ENCODE assay signal across 15 mouse cellular contexts in the genomic region with DNA sequence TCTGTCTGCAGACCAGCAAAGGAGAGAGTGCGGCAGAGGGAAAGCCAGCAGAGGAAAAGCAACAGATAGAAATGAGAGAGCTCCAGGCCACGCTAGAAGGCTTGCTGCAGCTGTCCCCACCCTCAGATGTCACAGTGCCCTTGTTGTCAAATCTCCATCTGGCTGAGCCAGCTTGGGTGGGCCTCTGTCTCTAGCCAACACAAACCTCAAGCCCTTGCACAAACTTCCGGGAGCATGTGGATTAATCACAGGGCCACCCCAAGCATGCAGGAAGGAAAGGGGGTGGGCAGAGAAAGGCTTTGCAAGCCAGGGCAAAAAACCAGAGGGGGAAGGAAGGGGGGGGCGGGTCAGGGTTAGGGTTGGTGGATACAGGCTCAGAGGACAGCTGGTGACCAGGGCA. TPM values are rescaled to one million over a fixed set of nuclear protein-coding genes. Genes with fewer than 3 reads are reported as not detected.
DNase-seq lines count a peak whose midpoint lies in the region; ATAC-seq and TF ChIP-seq lines count a peak whose summit lies in the region.
"Had no signal": no experiment of that assay in that cellular context is flagged by ENCODE, and none has a peak within 500 bp of the region (broad histone marks: within the 10 kb centered on the region; RNA-seq: fewer than 3 reads in every experiment).

No protein-coding gene starts in this region.

- H3K9ac ChIP-seq in liver, postnatal 0 days (replicated peaks): no peak overlapping the region
- H3K9ac ChIP-seq: embryonic facial prominence, embryonic 12.5 days; forebrain, postnatal 0 days had no signal

- no peak overlapping the region; the same call in 1 of the 2 replicates for H3K4me2 ChIP-seq in liver, postnatal 0 days (ENCODE audit: low read depth, low read length)
- H3K4me2 ChIP-seq: embryonic facial prominence, embryonic 12.5 days had no signal

- peak; percentile 52 for ATAC-seq in liver, postnatal 0 days
- ATAC-seq: forebrain, postnatal 0 days; inflammation-experienced regulatory T-cells, adult 6 months had no signal

- intact Hi-C loops in left cerebral cortex, postnatal 25 days (cut with DNase I): no loop called here

- H3K4me3 ChIP-seq in liver, postnatal 0 days (ENCODE audit: low read depth, low read length): no peak overlapping the region
- H3K4me3 ChIP-seq: embryonic facial prominence, embryonic 12.5 days had no signal

- TF ChIP-seq EP300 in liver, postnatal 0 days (IDR thresholded peaks at IDR 0.05; ENCODE audit: low read depth): no peak

- H3K4me1 ChIP-seq in liver, postnatal 0 days (ENCODE audit: insufficient read depth): no peaks in the 10 kb centered on the region; the same call in 1 of the 2 replicates
- H3K4me1 ChIP-seq: embryonic facial prominence, embryonic 12.5 days had no signal

- H3K27ac ChIP-seq in liver, postnatal 0 days (ENCODE audit: low read depth): peak overlapping the region; percentile 76
- H3K27ac ChIP-seq: embryonic facial prominence, embryonic 12.5 days had no signal

- peak; percentile 27 for DNase-seq in adrenal gland, postnatal 14 days
- DNase-seq in adrenal gland, adult 8-10 months: no peak
- DNase-seq in urinary bladder, postnatal 25 days (ENCODE audit: low spot score): peak; percentile 22
- DNase-seq in urinary bladder, postnatal 10 days (ENCODE audit: low spot score): no peak
- peak; percentile 54 for DNase-seq in liver, postnatal 0 days
- DNase-seq in right cerebral cortex, postnatal 25 days: no peak
- DNase-seq in left cerebral cortex, postnatal 25 days (ENCODE audit: low spot score in 2 of 2): no peak
- no peak for DNase-seq in adipocyte (ENCODE audit: low spot score)
- DNase-seq: forebrain, postnatal 0 days; midbrain, embryonic 14.5 days had no signal

- H3K36me3 ChIP-seq in liver, postnatal 0 days (replicated peaks; ENCODE audit: insufficient read depth, low read length): no peaks in the 10 kb centered on the region
- H3K36me3 ChIP-seq: embryonic facial prominence, embryonic 12.5 days had no signal

- WGBS in liver, postnatal 0 days (ENCODE audit: insufficient replicate concordance): 34% methylated on average over 4 of the region's 4 CpGs

- no peaks in the 10 kb centered on the region for H3K27me3 ChIP-seq in liver, postnatal 0 days (ENCODE audit: insufficient read depth, low read length)
- H3K27me3 ChIP-seq: embryonic facial prominence, embryonic 12.5 days had no signal

- H3K9me3 ChIP-seq in liver, postnatal 0 days (ENCODE audit: low read length): 0 out of 2 replicates have a peak, but pooled peaks cover 3% of the 10 kb centered on the region
- H3K9me3 ChIP-seq: embryonic facial prominence, embryonic 12.5 days had no signal

- no peak for TF ChIP-seq CTCF in liver, postnatal 0 days (IDR thresholded peaks at IDR 0.05; ENCODE audit: low read depth)

RNA-seq across cellular contexts. Expression of a gene that starts 13.4 kb away (rescaled TPM):
- 0.75 and 0.85 TPM in 2 replicates for total RNA-seq in adrenal gland, postnatal 14 days (2021)
- 1 to 10 TPM in 1 of 4 experiments, under 1 TPM in 3; 0.27 to 1.1 (median 0.35) TPM for total RNA-seq in adrenal gland, adult 8-10 months (2022)
- polyA plus RNA-seq in liver, postnatal 0 days (2015; fragmentation: Nextera tagmentation; extraction: Ambion mirVana): 3.6 and 4.5 TPM in 2 replicates
- total RNA-seq in left cerebral cortex, postnatal 25 days (2021): not detected
- total RNA-seq: forebrain, postnatal 0 days; left cerebral cortex, postnatal 14 days had no signal
- polyA plus RNA-seq: embryonic facial prominence, embryonic 12.5 days had no signal

RNA-seq across cellular contexts. Expression of a gene that starts 23.0 kb away (rescaled TPM):
- not detected in 2 replicates for total RNA-seq in adrenal gland, postnatal 14 days (2021)
- not detected for total RNA-seq in adrenal gland, adult 8-10 months (2022)
- polyA plus RNA-seq in liver, postnatal 0 days (2015; fragmentation: Nextera tagmentation; extraction: Ambion mirVana): 0.06 and 0.11 TPM in 2 replicates
- total RNA-seq in left cerebral cortex, postnatal 25 days (2021): not detected
- total RNA-seq: forebrain, postnatal 0 days had no signal
- polyA plus RNA-seq: inflammation-experienced regulatory T-cells, adult 6 months; midbrain, embryonic 14.5 days; stomach, embryonic 14.5 days had no signal

RNA-seq across cellular contexts. Expression of a gene that starts 45.0 kb away (rescaled TPM):
- not detected in 2 replicates for total RNA-seq in adrenal gland, postnatal 14 days (2021)
- not detected for total RNA-seq in adrenal gland, adult 8-10 months (2022)
- not detected in 2 replicates for polyA plus RNA-seq in liver, postnatal 0 days (2015; fragmentation: Nextera tagmentation; extraction: Ambion mirVana)
- total RNA-seq in left cerebral cortex, postnatal 25 days (2021): under 1 TPM; 0.32 to 0.44 TPM
- total RNA-seq: forebrain, postnatal 0 days had no signal
- polyA plus RNA-seq: brain, embryonic 14.5 days; embryonic facial prominence, embryonic 12.5 days; inflammation-experienced regulatory T-cells, adult 6 months; midbrain, embryonic 14.5 days; stomach, embryonic 14.5 days had no signal

RNA-seq across cellular contexts. Expression of a gene that starts 58.2 kb away (rescaled TPM):
- total RNA-seq in adrenal gland, postnatal 14 days (2021): not detected in 2 replicates
- not detected for total RNA-seq in adrenal gland, adult 8-10 months (2022)
- polyA plus RNA-seq in liver, postnatal 0 days (2015; fragmentation: Nextera tagmentation; extraction: Ambion mirVana): 0.02 TPM in 1 of 2 replicates, not detected in the other
- total RNA-seq in left cerebral cortex, postnatal 25 days (2021): not detected
- total RNA-seq: left cerebral cortex, postnatal 14 days had no signal

Comparison
In these comparisons a context has a peak if more than half of its experiments do, and no peak if none do; other contexts are left out.
1. DNase-seq: peak in adrenal gland, postnatal 14 days (single experiment), urinary bladder, postnatal 25 days (single experiment) and liver, postnatal 0 days (single experiment); none in adrenal gland, adult 8-10 months (single experiment), urinary bladder, postnatal 10 days (single experiment), right cerebral cortex, postnatal 25 days (single experiment), left cerebral cortex, postnatal 25 days (0 of 2) and adipocyte (single experiment).